ENCODE assay signal across 27 mouse cellular contexts in genomic region chr4:134379510-134379909, GRCm38 (mm10). TPM values are rescaled to one million over a fixed set of nuclear protein-coding genes. Genes with fewer than 3 reads are reported as not detected.
"Had no signal": no experiment of that assay in that cellular context is flagged by ENCODE, and none has a peak within 500 bp of the region (broad histone marks: within the 10 kb centered on the region; RNA-seq: fewer than 3 reads in every experiment).

No protein-coding gene starts in this region.

- ATAC-seq: hindbrain, postnatal 0 days had no signal

- H3K4me1 ChIP-seq: hindbrain, embryonic 15.5 days; liver, embryonic 13.5 days; liver, embryonic 15.5 days had no signal

- H3K9me3 ChIP-seq: heart, embryonic 10.5 days; heart, embryonic 12.5 days; hindbrain, embryonic 10.5 days; hindbrain, embryonic 12.5 days; hindbrain, embryonic 15.5 days; kidney, embryonic 15.5 days; limb, embryonic 12.5 days; liver, embryonic 13.5 days; liver, embryonic 15.5 days had no signal

- H3K9ac ChIP-seq: heart, embryonic 12.5 days; hindbrain, embryonic 12.5 days; hindbrain, embryonic 15.5 days; kidney, embryonic 15.5 days; limb, embryonic 12.5 days; liver, embryonic 13.5 days; liver, embryonic 15.5 days had no signal

- H3K27me3 ChIP-seq: heart, embryonic 12.5 days; hindbrain, embryonic 15.5 days; kidney, embryonic 15.5 days; limb, embryonic 12.5 days; liver, embryonic 15.5 days had no signal

- DNase-seq: gastrocnemius, adult 2 months; gastrocnemius, postnatal 10 days; gastrocnemius, postnatal 25 days; heart, adult 18-20 months; heart, postnatal 10 days; heart, postnatal 4 days; kidney, adult 11 months; kidney, adult 2 months; kidney, adult 9 months; kidney, postnatal 14 days; kidney, postnatal 36 days; layer of hippocampus, adult 9-11 months; layer of hippocampus, postnatal 36 days; liver; liver, embryonic 13.5 days had no signal

- H3K4me2 ChIP-seq: heart, embryonic 12.5 days; hindbrain, embryonic 12.5 days; hindbrain, embryonic 15.5 days; kidney, embryonic 15.5 days; limb, embryonic 12.5 days; liver, embryonic 11.5 days; liver, embryonic 13.5 days; liver, embryonic 15.5 days had no signal

- H3K27ac ChIP-seq: gastrocnemius, adult 2 months; hindbrain, embryonic 10.5 days; hindbrain, embryonic 12.5 days; hindbrain, embryonic 15.5 days; hindbrain, postnatal 0 days; kidney, embryonic 15.5 days; kidney, postnatal 0 days; liver, embryonic 13.5 days; liver, embryonic 15.5 days had no signal

- H3K36me3 ChIP-seq: heart, embryonic 10.5 days; heart, embryonic 12.5 days; hindbrain, embryonic 10.5 days; hindbrain, embryonic 12.5 days; hindbrain, embryonic 15.5 days; kidney, embryonic 15.5 days; limb, embryonic 10.5 days; limb, embryonic 12.5 days; liver, embryonic 13.5 days; liver, embryonic 15.5 days had no signal

- H3K4me3 ChIP-seq: gastrocnemius, adult 2 months; heart, embryonic 10.5 days; heart, embryonic 12.5 days; hindbrain, embryonic 10.5 days; hindbrain, embryonic 12.5 days; hindbrain, embryonic 15.5 days; kidney, embryonic 15.5 days; limb, embryonic 10.5 days; limb, embryonic 12.5 days; liver, embryonic 13.5 days; liver, embryonic 15.5 days had no signal

RNA-seq across cellular contexts. Expression of gene Slc30a2, which starts 36.5 kb away (rescaled TPM):
- polyA plus RNA-seq: hindbrain, embryonic 12.5 days; limb, embryonic 10.5 days; liver, embryonic 11.5 days; liver, embryonic 13.5 days had no signal
